Mouse (Mus musculus): ENCODE measurements around the gene Pno1.

GRCm38 (mm10) chr11:17199170-17199569 is 12.2 kb downstream of the Pno1 start:
- TF ChIP-seq POLR2A (IDR thresholded peaks at IDR 0.05; ENCODE audit: low read depth, low read length) (no peak), CTCF (IDR thresholded peaks at IDR 0.05; ENCODE audit: borderline replicate concordance, insufficient read depth, low read length) (no peak)

All from embryonic fibroblast, embryonic 13.5 days (primary cell).